ENCODE assay signal across 26 mouse cellular contexts in genomic region chr6:124866560-124866959, GRCm38 (mm10). TPM values are rescaled to one million over a fixed set of nuclear protein-coding genes. Genes with fewer than 3 reads are reported as not detected.
A peak's percentile ranks its signal among the peaks of the same experiment; 100 is the strongest.
DNase-seq lines count a peak whose midpoint lies in the region; ATAC-seq and TF ChIP-seq lines count a peak whose summit lies in the region.
"Had no signal": no experiment of that assay in that cellular context is flagged by ENCODE, and none has a peak within 500 bp of the region (broad histone marks: within the 10 kb centered on the region; RNA-seq: fewer than 3 reads in every experiment).

No protein-coding gene starts in this region.

- no peak for ATAC-seq in hindbrain, embryonic 16.5 days
- ATAC-seq in hindbrain, postnatal 0 days, result no peak
- ATAC-seq in midbrain, embryonic 16.5 days, result no peak
- ATAC-seq in liver, postnatal 0 days, result no peak
- ATAC-seq: forebrain, embryonic 15.5 days; liver, embryonic 12.5 days; Patski had no signal

- 62% methylated on average over 7 of the region's 7 CpGs for WGBS in hindbrain, embryonic 10.5 days
- WGBS in hindbrain, embryonic 16.5 days, result 62% methylated on average over 6 of the region's 7 CpGs
- WGBS in hindbrain, postnatal 0 days, result 55% methylated on average over 6 of the region's 7 CpGs
- WGBS in midbrain, embryonic 16.5 days, result 49% methylated on average over 6 of the region's 7 CpGs
- WGBS in liver, postnatal 0 days (ENCODE audit: insufficient replicate concordance), result 71% methylated on average over 6 of the region's 7 CpGs

- TF ChIP-seq CTCF in hindbrain, postnatal 0 days (IDR thresholded peaks at IDR 0.05; ENCODE audit: low read depth), result no peak
- TF ChIP-seq CTCF in liver, postnatal 0 days (IDR thresholded peaks at IDR 0.05; ENCODE audit: low read depth), result no peak

- no peak for TF ChIP-seq EP300 in liver, postnatal 0 days (IDR thresholded peaks at IDR 0.05; ENCODE audit: low read depth)

- peaks cover 48% of the 10 kb centered on the region for H3K4me1 ChIP-seq in hindbrain, embryonic 10.5 days (replicated peaks)
- H3K4me1 ChIP-seq in hindbrain, embryonic 16.5 days (ENCODE audit: control insufficient read depth, insufficient read depth, low read depth, low read length), result peaks cover 27% of the 10 kb centered on the region
- H3K4me1 ChIP-seq in hindbrain, postnatal 0 days (ENCODE audit: insufficient read depth, low read length), result peaks cover 37% of the 10 kb centered on the region
- peaks cover 26% of the 10 kb centered on the region for H3K4me1 ChIP-seq in midbrain, embryonic 16.5 days (ENCODE audit: control insufficient read depth, insufficient read depth, low read length)
- peaks cover 9% of the 10 kb centered on the region for H3K4me1 ChIP-seq in liver, postnatal 0 days (ENCODE audit: insufficient read depth)

- peak overlapping the region; percentile 53 for H3K27ac ChIP-seq in hindbrain, embryonic 10.5 days
- no peak overlapping the region; the same call in 1 of the 2 replicates for H3K27ac ChIP-seq in hindbrain, embryonic 16.5 days (ENCODE audit: low read depth, low read length)
- H3K27ac ChIP-seq in hindbrain, postnatal 0 days, result peak overlapping the region; percentile 97
- H3K27ac ChIP-seq in midbrain, embryonic 16.5 days (ENCODE audit: low read length), result no peak overlapping the region
- no peak overlapping the region for H3K27ac ChIP-seq in liver, postnatal 0 days (ENCODE audit: low read depth)
- H3K27ac ChIP-seq: forebrain, embryonic 15.5 days; kidney, postnatal 0 days; liver, embryonic 12.5 days had no signal

- H3K9me3 ChIP-seq in hindbrain, embryonic 10.5 days, result no peaks in the 10 kb centered on the region
- no peaks in the 10 kb centered on the region for H3K9me3 ChIP-seq in hindbrain, embryonic 16.5 days (ENCODE audit: control insufficient read depth, low read length)
- no peaks in the 10 kb centered on the region for H3K9me3 ChIP-seq in hindbrain, postnatal 0 days (ENCODE audit: low read length)
- H3K9me3 ChIP-seq in midbrain, embryonic 16.5 days (replicated peaks; ENCODE audit: control insufficient read depth, low read length, poor library complexity, severe bottlenecking), result no peaks in the 10 kb centered on the region
- no peaks in the 10 kb centered on the region for H3K9me3 ChIP-seq in liver, postnatal 0 days (ENCODE audit: low read length)
- H3K9me3 ChIP-seq: forebrain, embryonic 15.5 days; G1E; heart, embryonic 12.5 days; liver, embryonic 12.5 days had no signal

- H3K4me2 ChIP-seq in hindbrain, embryonic 16.5 days (ENCODE audit: low read length), result no peak overlapping the region
- H3K4me2 ChIP-seq in hindbrain, postnatal 0 days (ENCODE audit: low read depth, low read length), result no peak overlapping the region
- H3K4me2 ChIP-seq in midbrain, embryonic 16.5 days (ENCODE audit: low read length), result no peak overlapping the region
- H3K4me2 ChIP-seq in liver, postnatal 0 days (ENCODE audit: low read depth, low read length), result no peak overlapping the region
- H3K4me2 ChIP-seq: forebrain, embryonic 15.5 days; heart, embryonic 12.5 days; liver, embryonic 12.5 days had no signal

- H3K9ac ChIP-seq in hindbrain, embryonic 16.5 days (ENCODE audit: low read depth, low read length), result no peak overlapping the region
- H3K9ac ChIP-seq in hindbrain, postnatal 0 days (replicated peaks; ENCODE audit: low read length), result peak overlapping the region; percentile 28; the same call in 1 of the 2 replicates
- peak overlapping the region; percentile 20; the same call in 1 of the 2 replicates for H3K9ac ChIP-seq in midbrain, embryonic 16.5 days (ENCODE audit: low read depth, low read length)
- H3K9ac ChIP-seq in liver, postnatal 0 days (replicated peaks), result no peak overlapping the region
- H3K9ac ChIP-seq: forebrain, embryonic 15.5 days; liver, embryonic 12.5 days had no signal

- no peak for DNase-seq in hindbrain, embryonic 10.5 days (ENCODE audit: low spot score)
- DNase-seq in retina, postnatal 1 day, result peak; percentile 65
- DNase-seq in retina, embryonic 14.5 days (ENCODE audit: low spot score), result no peak
- DNase-seq in hindbrain, postnatal 0 days (ENCODE audit: low spot score), result no peak
- no peak for DNase-seq in adipocyte (ENCODE audit: low spot score)
- no peak for DNase-seq in liver, postnatal 0 days
- DNase-seq: adrenal gland, adult 2 months; cerebellum, adult 11 months; cerebellum, postnatal 36 days; embryo, embryonic 11 days; gastrocnemius, postnatal 25 days; heart, adult 18-20 months; heart, postnatal 10 days; layer of hippocampus, adult 9-11 months; lung, adult 2 months; lung, postnatal 14 days had no signal

- peaks cover 49% of the 10 kb centered on the region for H3K27me3 ChIP-seq in hindbrain, embryonic 10.5 days (ENCODE audit: insufficient read depth, poor library complexity, severe bottlenecking)
- peaks cover 2% of the 10 kb centered on the region; the same call in 1 of the 2 replicates for H3K27me3 ChIP-seq in hindbrain, embryonic 16.5 days (replicated peaks; ENCODE audit: control insufficient read depth, insufficient read depth, low read length)
- H3K27me3 ChIP-seq in hindbrain, postnatal 0 days (ENCODE audit: insufficient read depth, low read length), result no peaks in the 10 kb centered on the region
- no peaks in the 10 kb centered on the region for H3K27me3 ChIP-seq in midbrain, embryonic 16.5 days (ENCODE audit: control insufficient read depth, insufficient read depth, low read depth, low read length)
- peaks cover 36% of the 10 kb centered on the region for H3K27me3 ChIP-seq in liver, postnatal 0 days (ENCODE audit: insufficient read depth, low read length)
- H3K27me3 ChIP-seq: forebrain, embryonic 15.5 days had no signal

- H3K4me3 ChIP-seq in hindbrain, embryonic 10.5 days, result no peak overlapping the region
- H3K4me3 ChIP-seq in hindbrain, embryonic 16.5 days (ENCODE audit: low read length), result no peak overlapping the region
- no peak overlapping the region for H3K4me3 ChIP-seq in hindbrain, postnatal 0 days (ENCODE audit: low read length)
- H3K4me3 ChIP-seq in midbrain, embryonic 16.5 days (ENCODE audit: low read depth, low read length), result no peak overlapping the region
- H3K4me3 ChIP-seq in liver, postnatal 0 days (ENCODE audit: low read depth, low read length), result no peak overlapping the region
- H3K4me3 ChIP-seq: forebrain, embryonic 15.5 days; heart, embryonic 12.5 days; liver, embryonic 12.5 days had no signal

- no peaks in the 10 kb centered on the region for H3K36me3 ChIP-seq in hindbrain, embryonic 10.5 days
- H3K36me3 ChIP-seq in hindbrain, embryonic 16.5 days (ENCODE audit: control insufficient read depth, insufficient read depth, low read length), result no peaks in the 10 kb centered on the region
- no peaks in the 10 kb centered on the region for H3K36me3 ChIP-seq in hindbrain, postnatal 0 days (ENCODE audit: insufficient read depth, low read length)
- H3K36me3 ChIP-seq in midbrain, embryonic 16.5 days (ENCODE audit: control insufficient read depth, insufficient read depth, low read length), result no peaks in the 10 kb centered on the region
- H3K36me3 ChIP-seq in liver, postnatal 0 days (replicated peaks; ENCODE audit: insufficient read depth, low read length), result no peaks in the 10 kb centered on the region
- H3K36me3 ChIP-seq: forebrain, embryonic 15.5 days; G1E; heart, embryonic 12.5 days; liver, embryonic 12.5 days had no signal

RNA-seq across cellular contexts. Expression of gene Gpr162, which starts 2.8 kb away (rescaled TPM):
- 2.3 and 5.0 TPM in 2 replicates for polyA plus RNA-seq in hindbrain, embryonic 10.5 days (2016; fragmentation: Nextera tagmentation; extraction: Ambion mirVana)
- polyA plus RNA-seq in hindbrain, embryonic 16.5 days (2015; fragmentation: Nextera tagmentation; extraction: Ambion mirVana), result 30.9 and 32.9 TPM in 2 replicates
- total RNA-seq in hindbrain, postnatal 0 days (2014; rRNA removed), result 193 and 194 TPM in 2 replicates
- 30.1 and 31.9 TPM in 2 replicates for polyA plus RNA-seq in hindbrain, postnatal 0 days (2015; fragmentation: Nextera tagmentation; extraction: Ambion mirVana)
- 36.6 and 40.0 TPM in 2 replicates for polyA plus RNA-seq in midbrain, embryonic 16.5 days (2015; fragmentation: Nextera tagmentation; extraction: Ambion mirVana)
- 0.04 and 0.08 TPM in 2 replicates for polyA plus RNA-seq in liver, postnatal 0 days (2015; fragmentation: Nextera tagmentation; extraction: Ambion mirVana)
- total RNA-seq: megakaryocyte progenitor cell, adult 5-6 weeks had no signal
- polyA plus RNA-seq: G1E had no signal

RNA-seq across cellular contexts. Expression of gene P3h3, which starts 9.0 kb away (rescaled TPM):
- polyA plus RNA-seq in hindbrain, embryonic 10.5 days (2016; fragmentation: Nextera tagmentation; extraction: Ambion mirVana), result 12.6 and 13.4 TPM in 2 replicates
- polyA plus RNA-seq in hindbrain, embryonic 16.5 days (2015; fragmentation: Nextera tagmentation; extraction: Ambion mirVana), result 7.5 and 16.2 TPM in 2 replicates
- 71.3 and 79.5 TPM in 2 replicates for total RNA-seq in hindbrain, postnatal 0 days (2014; rRNA removed)
- 11.3 and 12.0 TPM in 2 replicates for polyA plus RNA-seq in hindbrain, postnatal 0 days (2015; fragmentation: Nextera tagmentation; extraction: Ambion mirVana)
- 13.4 and 15.4 TPM in 2 replicates for polyA plus RNA-seq in midbrain, embryonic 16.5 days (2015; fragmentation: Nextera tagmentation; extraction: Ambion mirVana)
- 0.80 and 0.88 TPM in 2 replicates for polyA plus RNA-seq in liver, postnatal 0 days (2015; fragmentation: Nextera tagmentation; extraction: Ambion mirVana)
- total RNA-seq: G1E had no signal
- polyA plus RNA-seq: G1E had no signal

RNA-seq across cellular contexts. Expression of gene Cd4, which starts 21.5 kb away (rescaled TPM):
- polyA plus RNA-seq in hindbrain, embryonic 10.5 days (2016; fragmentation: Nextera tagmentation; extraction: Ambion mirVana), result not detected in 2 replicates
- polyA plus RNA-seq in hindbrain, embryonic 16.5 days (2015; fragmentation: Nextera tagmentation; extraction: Ambion mirVana), result 0.26 and 0.27 TPM in 2 replicates
- total RNA-seq in hindbrain, postnatal 0 days (2014; rRNA removed), result 0.05 TPM in 1 of 2 replicates, not detected in the other
- polyA plus RNA-seq in hindbrain, postnatal 0 days (2015; fragmentation: Nextera tagmentation; extraction: Ambion mirVana), result 0.13 and 0.18 TPM in 2 replicates
- 0.11 TPM in 1 of 2 replicates, not detected in the other for polyA plus RNA-seq in midbrain, embryonic 16.5 days (2015; fragmentation: Nextera tagmentation; extraction: Ambion mirVana)
- 0.14 and 0.24 TPM in 2 replicates for polyA plus RNA-seq in liver, postnatal 0 days (2015; fragmentation: Nextera tagmentation; extraction: Ambion mirVana)
- polyA plus RNA-seq: G1E; heart, embryonic 12.5 days; Patski had no signal

RNA-seq across cellular contexts. Expression of gene Gnb3, which starts 26.5 kb away (rescaled TPM):
- 0.44 and 0.76 TPM in 2 replicates for polyA plus RNA-seq in hindbrain, embryonic 10.5 days (2016; fragmentation: Nextera tagmentation; extraction: Ambion mirVana)
- 1.0 and 1.1 TPM in 2 replicates for polyA plus RNA-seq in hindbrain, embryonic 16.5 days (2015; fragmentation: Nextera tagmentation; extraction: Ambion mirVana)
- total RNA-seq in hindbrain, postnatal 0 days (2014; rRNA removed), result 0.68 and 0.72 TPM in 2 replicates
- polyA plus RNA-seq in hindbrain, postnatal 0 days (2015; fragmentation: Nextera tagmentation; extraction: Ambion mirVana), result 1.6 and 2.2 TPM in 2 replicates
- 2.3 and 2.4 TPM in 2 replicates for polyA plus RNA-seq in midbrain, embryonic 16.5 days (2015; fragmentation: Nextera tagmentation; extraction: Ambion mirVana)
- 0.19 TPM in 1 of 2 replicates, not detected in the other for polyA plus RNA-seq in liver, postnatal 0 days (2015; fragmentation: Nextera tagmentation; extraction: Ambion mirVana)
- total RNA-seq: megakaryocyte progenitor cell, adult 5-6 weeks had no signal
- polyA plus RNA-seq: G1E; testis, adult 2 months had no signal

RNA-seq across cellular contexts. Expression of gene Cdca3, which starts 37.2 kb away (rescaled TPM):
- polyA plus RNA-seq in hindbrain, embryonic 10.5 days (2016; fragmentation: Nextera tagmentation; extraction: Ambion mirVana), result 232 and 255 TPM in 2 replicates
- 34.2 and 38.5 TPM in 2 replicates for polyA plus RNA-seq in hindbrain, embryonic 16.5 days (2015; fragmentation: Nextera tagmentation; extraction: Ambion mirVana)
- 34.7 and 39.9 TPM in 2 replicates for total RNA-seq in hindbrain, postnatal 0 days (2014; rRNA removed)
- 40.9 and 47.3 TPM in 2 replicates for polyA plus RNA-seq in hindbrain, postnatal 0 days (2015; fragmentation: Nextera tagmentation; extraction: Ambion mirVana)
- polyA plus RNA-seq in midbrain, embryonic 16.5 days (2015; fragmentation: Nextera tagmentation; extraction: Ambion mirVana), result 18.2 and 19.5 TPM in 2 replicates
- 96.4 and 98.3 TPM in 2 replicates for polyA plus RNA-seq in liver, postnatal 0 days (2015; fragmentation: Nextera tagmentation; extraction: Ambion mirVana)

Comparison
In these comparisons a context has a peak if more than half of its experiments do, and no peak if none do; other contexts are left out.
1. H3K27ac ChIP-seq: peak in hindbrain, embryonic 10.5 days (single experiment) and hindbrain, postnatal 0 days (single experiment); none in hindbrain, embryonic 16.5 days (single experiment), midbrain, embryonic 16.5 days (single experiment) and liver, postnatal 0 days (single experiment).
2. H3K9ac ChIP-seq: peak in hindbrain, postnatal 0 days (single experiment) and midbrain, embryonic 16.5 days (single experiment); none in hindbrain, embryonic 16.5 days (single experiment) and liver, postnatal 0 days (single experiment).